Mouse (Mus musculus): ENCODE data around the gene Ltbr. TPM values are rescaled to one million over a fixed set of nuclear protein-coding genes. Genes with fewer than 3 reads are reported as not detected.

Gene Ltbr
- polyA plus RNA-seq, 1 experiment = 10.8 TPM

GRCm38 (mm10) chr6:125266091-125266490 is 47.6 kb downstream of the Ltbr start:
- Histone ChIP-seq H3K4me3 (ENCODE audit: insufficient read depth, low read length) (no peak overlapping the region), H3K4me1 (ENCODE audit: control insufficient read depth, insufficient read depth, low read length) (no peaks in the 10 kb centered on the region), H3K27ac (ENCODE audit: insufficient read depth, low read length) (no peak overlapping the region)
- no peak for TF ChIP-seq CTCF (IDR thresholded peaks at IDR 0.05; ENCODE audit: extremely low read depth, insufficient read depth, low read length)
- no peak for TF ChIP-seq POLR2A (IDR thresholded peaks at IDR 0.05; ENCODE audit: extremely low read depth, insufficient read depth, low read length)

DNA sequence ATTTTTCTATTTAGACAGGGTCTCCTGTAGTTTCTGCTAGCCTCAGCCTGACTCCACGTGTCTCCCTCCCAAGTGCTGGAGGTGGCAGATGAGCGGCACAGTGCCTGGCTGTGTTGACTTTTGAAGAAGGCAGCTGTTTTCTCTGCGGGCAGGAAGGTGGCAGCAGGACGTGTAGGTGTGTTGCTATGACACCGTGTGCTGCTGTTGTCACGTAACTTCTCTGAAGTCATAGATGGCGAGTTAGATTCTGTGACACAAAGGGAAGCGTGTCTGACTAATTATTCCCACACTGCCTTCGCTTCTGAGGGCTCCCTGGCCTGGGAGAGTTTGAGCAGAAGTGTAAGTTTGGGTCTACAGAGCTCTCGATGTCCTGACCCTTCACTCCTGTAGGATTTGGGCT is 48.4 kb downstream of the Ltbr start:
- H3K4me1 ChIP-seq (ENCODE audit: control insufficient read depth, insufficient read depth, low read length) = no peaks in the 10 kb centered on the region
- H3K4me3 ChIP-seq (ENCODE audit: insufficient read depth, low read length) = no peak overlapping the region
- 0 out of 2 replicates have a peak, but pooled peaks have one; percentile 6 for TF ChIP-seq POLR2A (IDR thresholded peaks at IDR 0.05; ENCODE audit: extremely low read depth, insufficient read depth, low read length)
- TF ChIP-seq CTCF (IDR thresholded peaks at IDR 0.05; ENCODE audit: extremely low read depth, insufficient read depth, low read length) = no peak
- H3K27ac ChIP-seq (ENCODE audit: insufficient read depth, low read length) = no peak overlapping the region

- no peak overlapping the region for H3K4me3 ChIP-seq (ENCODE audit: insufficient read depth, low read length)
- no peak overlapping the region for H3K27ac ChIP-seq (ENCODE audit: insufficient read depth, low read length)
- no peaks in the 10 kb centered on the region for H3K4me1 ChIP-seq (ENCODE audit: control insufficient read depth, insufficient read depth, low read length)
- TF ChIP-seq POLR2A (IDR thresholded peaks at IDR 0.05; ENCODE audit: extremely low read depth, insufficient read depth, low read length) = no peak
- no peak for TF ChIP-seq CTCF (IDR thresholded peaks at IDR 0.05; ENCODE audit: extremely low read depth, insufficient read depth, low read length)
Measured at GRCm38 (mm10) chr6:125264219-125264618, 49.5 kb downstream of the Ltbr start.

GRCm38 (mm10) chr6:125260006-125260555 is 53.6 kb downstream of the Ltbr start:
- no peak overlapping the region for H3K4me3 ChIP-seq (ENCODE audit: insufficient read depth, low read length)
- no peak overlapping the region for H3K27ac ChIP-seq (ENCODE audit: insufficient read depth, low read length)
- H3K4me1 ChIP-seq (ENCODE audit: control insufficient read depth, insufficient read depth, low read length) = no peaks in the 10 kb centered on the region
- TF ChIP-seq POLR2A (IDR thresholded peaks at IDR 0.05; ENCODE audit: extremely low read depth, insufficient read depth, low read length) (no peak), CTCF (IDR thresholded peaks at IDR 0.05; ENCODE audit: extremely low read depth, insufficient read depth, low read length) (no peak)

Other genes with a start within 250 kb of the Ltbr start
- 1.0 and 1.3 TPM in 2 replicates for gene Lpar5, start 246.0 kb downstream of the Ltbr start, polyA plus RNA-seq (2012; rRNA removed)
- gene Chd4, start 217.9 kb downstream of the Ltbr start, polyA plus RNA-seq (2012; rRNA removed) = 79.0 and 80.7 TPM in 2 replicates
- gene Nop2, start 182.0 kb downstream of the Ltbr start, polyA plus RNA-seq (2012; rRNA removed) = 20.0 and 21.5 TPM in 2 replicates
- 96.9 and 97.6 TPM in 2 replicates for gene Iffo1, start 168.6 kb downstream of the Ltbr start, polyA plus RNA-seq (2012; rRNA removed)
- 4,394 and 4,549 TPM in 2 replicates for gene Gapdh, start 147.4 kb downstream of the Ltbr start, polyA plus RNA-seq (2012; rRNA removed)
- 53.5 and 58.3 TPM in 2 replicates for gene Ncapd2, start 122.2 kb downstream of the Ltbr start, polyA plus RNA-seq (2012; rRNA removed)
- 51.2 and 52.9 TPM in 2 replicates for gene Mrpl51, start 122.1 kb downstream of the Ltbr start, polyA plus RNA-seq (2012; rRNA removed)
- gene Vamp1, start 98.3 kb downstream of the Ltbr start, polyA plus RNA-seq (2012; rRNA removed) = 169 and 175 TPM in 2 replicates
- 6.4 and 6.7 TPM in 2 replicates for gene Tapbpl, start 82.0 kb downstream of the Ltbr start, polyA plus RNA-seq (2012; rRNA removed)
- gene Cd27, start 76.9 kb downstream of the Ltbr start, polyA plus RNA-seq (2012; rRNA removed) = 0.06 TPM in 1 of 2 replicates, not detected in the other
- not detected in 2 replicates for gene Tuba3a, start 27.8 kb downstream of the Ltbr start, polyA plus RNA-seq (2012; rRNA removed)
- 4.0 and 4.7 TPM in 2 replicates for gene Scnn1a, start 6.8 kb upstream of the Ltbr start, polyA plus RNA-seq (2012; rRNA removed)
- gene Tnfrsf1a, start 35.5 kb upstream of the Ltbr start, polyA plus RNA-seq (2012; rRNA removed) = 13.6 and 14.9 TPM in 2 replicates
- 0.11 and 0.23 TPM in 2 replicates for gene Plekhg6, start 66.9 kb upstream of the Ltbr start, polyA plus RNA-seq (2012; rRNA removed)
- gene Cd9, start 180.9 kb upstream of the Ltbr start, polyA plus RNA-seq (2012; rRNA removed) = 88.3 and 105 TPM in 2 replicates
- gene Vwf, start 232.9 kb upstream of the Ltbr start, polyA plus RNA-seq (2012; rRNA removed) = 19.9 and 22.9 TPM in 2 replicates

Data from cortical plate, adult 2 months (tissue).